Mouse (Mus musculus) left cerebral cortex, postnatal 36 days (tissue): ENCODE results near the gene Wrb. TPM values are rescaled to one million over a fixed set of nuclear protein-coding genes. Genes with fewer than 3 reads are reported as not detected.

Experiments
- total RNA-seq, 2 experiments: library from RNA; stranded (reverse); gene quantifications; 2 replicates each; pipeline ENCODE4 v1.2.3; 2021

Wrb gene
- total RNA-seq, 2 experiments from 2014 or later: 67.9 to 69.4 TPM

Other genes starting within 250 kb of the Wrb start
- gene Psmg1, start 154.4 kb upstream of the Wrb start, total RNA-seq: 10 to 100 TPM; 14.5 to 15.3 TPM
- 100 to 1,000 TPM; 127 to 154 TPM for gene Brwd1, start 62.9 kb upstream of the Wrb start, total RNA-seq
- 10 to 100 TPM; 56.2 to 58.2 TPM for gene Hmgn1, start 17.7 kb upstream of the Wrb start, total RNA-seq
- 1 to 10 TPM; 1.2 to 2.4 TPM for gene Lca5l, start 46.9 kb downstream of the Wrb start, total RNA-seq
- gene Sh3bgr, start 55.0 kb downstream of the Wrb start, total RNA-seq: 1 to 10 TPM; 1.2 to 2.7 TPM
- gene B3galt5, start 90.4 kb downstream of the Wrb start, total RNA-seq: 10 to 100 TPM; 19.5 to 19.9 TPM